Mouse (Mus musculus) ES-Bruce4 (cell line): Measurements from ENCODE around the gene Rai1.

Experiments used
- CTCF ChIP-seq: IDR thresholded peaks from one replicate; pipeline ENCODE4 v1.8.1; 2011; ENCODE audit warnings: low read depth, low read length
- EP300 ChIP-seq: IDR thresholded peaks from 2 replicates; pipeline ENCODE4 v1.6.1; 2011; ENCODE audit warnings: low read depth, low read length; ENCODE audit not compliant: insufficient read depth
- POLR2A ChIP-seq: IDR thresholded peaks from one replicate; pipeline ENCODE4 v1.8.1; 2011; ENCODE audit warnings: low read length; ENCODE audit not compliant: insufficient read depth

- TF ChIP-seq CTCF (no peak), EP300 (no peak), POLR2A (no peak)
These were observed 39.5 kb upstream of the Rai1 start for GRCm38 (mm10) chr11:60065267-60065666.
